Comparison of ENCODE assay signal across 23 mouse cellular contexts in the genomic region with DNA sequence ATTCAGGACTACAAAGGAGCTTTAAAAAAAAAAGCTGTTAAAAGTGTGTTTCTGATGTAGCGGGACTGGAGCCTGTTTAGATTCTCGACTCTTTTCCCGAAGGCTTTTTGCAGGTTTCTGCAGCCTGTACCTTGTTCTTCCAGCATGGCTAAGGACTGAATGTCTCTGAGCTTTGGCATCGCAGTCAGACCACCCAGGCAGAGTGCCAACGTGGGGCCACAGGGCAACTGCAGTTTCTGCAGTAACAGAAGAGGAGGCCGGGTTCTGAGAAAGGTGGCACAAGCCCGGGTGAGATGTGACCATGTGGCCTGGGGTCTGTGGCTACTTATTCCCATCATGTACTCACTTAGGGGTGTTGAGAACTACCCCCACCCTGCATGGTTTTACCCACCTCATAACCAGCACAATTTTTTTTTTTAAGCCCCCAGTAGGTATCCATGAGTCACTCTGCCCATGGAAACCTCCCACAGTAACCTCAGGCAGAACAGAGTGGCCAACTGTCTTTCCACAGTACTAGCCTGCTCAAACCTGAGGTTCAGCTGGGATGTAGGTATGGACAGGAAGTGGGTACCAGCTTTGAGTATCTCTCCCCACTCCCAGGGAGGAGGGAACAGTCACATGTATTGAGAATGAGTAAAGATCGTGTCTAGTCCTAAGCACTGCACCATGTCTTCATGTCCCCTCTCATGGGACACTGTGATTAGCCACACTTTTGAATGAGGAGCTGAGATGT. TPM values are rescaled to one million over a fixed set of nuclear protein-coding genes. Genes with fewer than 3 reads are reported as not detected.
A peak's percentile ranks its signal among the peaks of the same experiment; 100 is the strongest.
DNase-seq lines count a peak whose midpoint lies in the region; ATAC-seq lines count a peak whose summit lies in the region.
"Had no signal": no experiment of that assay in that cellular context is flagged by ENCODE, and none has a peak within 500 bp of the region (broad histone marks: within the 10 kb centered on the region; RNA-seq: fewer than 3 reads in every experiment).

No protein-coding gene starts in this region.

- DNase-seq in heart, postnatal 4 days = peak; percentile 60
- no peak for DNase-seq in heart, adult 8-10 months (ENCODE audit: low spot score)
- peak; percentile 40 for DNase-seq in thymus, postnatal 0 days (ENCODE audit: low spot score)
- no peak for DNase-seq in thymus, postnatal 36 days
- peak; percentile 35 to 69 for DNase-seq in natural killer cell, adult 2 months (ENCODE audit: low spot score in 2 of 2)
- no peak for DNase-seq in urinary bladder, postnatal 10 days (ENCODE audit: low spot score)
- DNase-seq: adrenal gland, postnatal 10 days; cerebellum, postnatal 36 days; gastrocnemius, adult 2 months; heart, adult 18-20 months; kidney, adult 8-10 months; kidney, postnatal 14 days; liver; retina, postnatal 1 day had no signal

- peak; percentile 40 for ATAC-seq in common myeloid progenitor, adult 5-6 weeks (replicated peaks; ENCODE audit: low read depth, poor library complexity, severe bottlenecking)
- ATAC-seq: midbrain, embryonic 15.5 days had no signal

RNA-seq across cellular contexts. Expression of gene Prf1, which starts 0.8 kb away (rescaled TPM):
- under 1 TPM in 1 of 2 experiments, not detected in 1; 0.09 TPM for total RNA-seq in heart, postnatal 4 days (2021)
- under 1 TPM in 2 of 4 experiments, not detected in 2; 0.16 to 0.23 TPM for total RNA-seq in heart, adult 8-10 months (2022)
- 3.1 and 3.6 TPM in 2 replicates for polyA plus RNA-seq in thymus, postnatal 0 days (2015; fragmentation: Nextera tagmentation; extraction: Ambion mirVana)
- not detected in 2 replicates for total RNA-seq in common myeloid progenitor, adult 5-6 weeks (2017)
- total RNA-seq: gastrocnemius, adult 2 months; layer of hippocampus, adult 2 months; left cerebral cortex, postnatal 36 days had no signal
- polyA plus RNA-seq: brain, embryonic 14.5 days; forebrain, embryonic 10.5 days; hindbrain, embryonic 10.5 days; intestine, embryonic 14.5 days; testis, adult 2 months had no signal

RNA-seq across cellular contexts. Expression of gene Adamts14, which starts 23.6 kb away (rescaled TPM):
- total RNA-seq in heart, postnatal 4 days (2021) = 1 to 10 TPM; 6.9 to 7.5 TPM
- total RNA-seq in heart, adult 8-10 months (2022) = 1 to 10 TPM in 2 of 4 experiments, under 1 TPM in 2; 0.69 to 1.3 (median 0.96) TPM
- polyA plus RNA-seq in thymus, postnatal 0 days (2015; fragmentation: Nextera tagmentation; extraction: Ambion mirVana) = 0.31 and 0.49 TPM in 2 replicates
- 0.14 TPM in 1 of 2 replicates, not detected in the other for total RNA-seq in common myeloid progenitor, adult 5-6 weeks (2017)

Comparison
In these comparisons a context has a peak if more than half of its experiments do, and no peak if none do; other contexts are left out.
1. DNase-seq: peak in heart, postnatal 4 days (single experiment), thymus, postnatal 0 days (single experiment) and natural killer cell, adult 2 months (2 of 2); none in heart, adult 8-10 months (single experiment), thymus, postnatal 36 days (0 of 2) and urinary bladder, postnatal 10 days (single experiment).